Mouse (Mus musculus): ENCODE data around the gene Trp53i11. TPM values are rescaled to one million over a fixed set of nuclear protein-coding genes. Genes with fewer than 3 reads are reported as not detected.

Gene Trp53i11
- total and polyA plus RNA-seq, 2 experiments from 2014 or later: 17.4 to 77.2 TPM

DNA sequence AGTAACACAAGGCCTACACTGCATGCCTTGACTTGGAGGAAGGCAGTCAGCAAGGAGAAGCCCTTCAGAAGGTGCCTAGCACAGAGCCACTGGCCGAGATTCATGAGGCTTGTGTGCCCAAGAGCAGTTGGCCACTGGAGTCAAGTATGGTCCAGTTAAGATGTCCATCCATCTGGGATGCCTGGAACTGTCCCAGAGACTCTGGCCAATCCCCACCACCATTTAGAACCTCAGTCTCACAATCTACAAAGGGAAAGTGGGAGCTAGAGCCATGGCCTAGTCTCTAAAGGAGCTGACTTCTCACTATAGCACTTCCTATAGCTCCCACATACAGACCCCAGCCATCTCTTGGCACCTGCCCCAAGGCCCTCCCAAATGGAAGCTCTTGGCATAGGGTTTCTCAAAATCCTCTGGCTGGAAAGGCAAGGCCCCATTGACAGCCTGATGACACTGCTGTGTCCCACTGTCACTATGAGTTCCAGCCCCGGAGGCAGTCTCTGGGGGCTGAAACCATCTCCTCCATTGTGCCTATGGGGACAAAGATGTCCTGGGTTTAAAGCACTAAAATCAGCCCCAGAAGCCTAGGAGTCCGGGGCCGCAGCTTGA is 11.1 kb upstream of the Trp53i11 start:
- ATAC-seq (ENCODE audit: insufficient read depth, low read depth) (no peak), DNase-seq (ENCODE audit: low spot score) (no peak)
- no peak overlapping the region for H3K9ac ChIP-seq (replicated peaks; ENCODE audit: low read depth, low read length)
- 0 out of 2 replicates have a peak, but pooled peaks cover 4% of the 10 kb centered on the region for H3K4me1 ChIP-seq (ENCODE audit: control insufficient read depth, insufficient read depth)
- H3K4me3 ChIP-seq (ENCODE audit: low read depth, low read length): no peak overlapping the region
- H3K27ac ChIP-seq (ENCODE audit: low read depth): no peak overlapping the region; the same call in 1 of the 2 replicates
- H3K36me3 ChIP-seq (replicated peaks; ENCODE audit: control insufficient read depth, insufficient read depth, low read length): no peaks in the 10 kb centered on the region
- H3K4me2 ChIP-seq (ENCODE audit: low read depth, low read length): no peak overlapping the region
- no peaks in the 10 kb centered on the region for H3K9me3 ChIP-seq (replicated peaks; ENCODE audit: control insufficient read depth, low read length)
- WGBS: 56% methylated on average over 4 of the region's 4 CpGs
- no peak for TF ChIP-seq EP300 (IDR thresholded peaks at IDR 0.05; ENCODE audit: low read depth)
- no peak for TF ChIP-seq CTCF (IDR thresholded peaks at IDR 0.05; ENCODE audit: low read depth)
- peaks cover 38% of the 10 kb centered on the region for H3K27me3 ChIP-seq (ENCODE audit: control insufficient read depth, insufficient read depth, low read length)

DNA sequence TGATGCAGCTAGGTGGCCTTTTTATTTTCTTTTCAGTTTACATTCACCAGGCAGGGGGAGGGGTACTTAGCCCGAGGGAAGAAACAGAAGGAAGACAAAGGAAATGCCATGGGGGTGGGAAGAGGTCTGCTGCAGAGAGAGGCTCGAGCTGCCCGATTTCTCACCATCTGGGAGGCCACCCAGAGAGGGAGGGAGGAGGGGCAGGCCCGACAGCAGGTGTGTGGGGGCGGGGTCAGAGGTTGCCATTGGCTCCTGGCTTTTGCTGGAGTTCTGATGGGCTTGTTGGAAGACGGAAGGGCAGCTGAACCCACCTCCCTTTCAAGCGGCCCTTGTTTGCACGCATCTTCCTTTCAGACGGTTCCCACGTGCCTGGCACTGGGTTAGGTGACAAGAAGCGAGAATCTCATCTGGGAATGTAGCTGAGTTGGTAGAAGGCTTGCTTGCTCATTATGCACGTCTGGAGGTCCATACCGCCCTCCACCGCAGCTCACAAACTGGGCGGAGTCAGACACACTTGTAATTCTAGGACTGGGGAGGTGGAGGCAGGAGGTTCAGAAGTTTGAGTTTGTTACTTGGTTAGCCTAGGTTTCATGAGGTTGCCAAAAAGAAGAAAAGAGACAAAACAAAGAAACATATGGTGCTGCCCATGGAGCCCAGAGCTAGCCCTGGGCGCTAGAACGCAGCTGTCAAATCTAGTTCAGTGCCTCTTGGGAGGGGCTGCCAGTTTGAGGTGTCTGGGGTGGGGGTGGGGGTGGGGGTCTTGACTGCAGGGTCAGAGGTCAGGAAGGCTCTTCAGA is 10.3 kb upstream of the Trp53i11 start:
- H3K27ac ChIP-seq (ENCODE audit: low read depth): no peak overlapping the region; the same call in 1 of the 2 replicates
- H3K4me3 ChIP-seq (ENCODE audit: low read depth, low read length): no peak overlapping the region
- 14% methylated on average over 17 of the region's 17 CpGs for WGBS
- 0 out of 2 replicates have a peak, but pooled peaks cover 4% of the 10 kb centered on the region for H3K4me1 ChIP-seq (ENCODE audit: control insufficient read depth, insufficient read depth)
- DNase-seq (ENCODE audit: low spot score) (no peak), ATAC-seq (ENCODE audit: insufficient read depth, low read depth) (no peak)
- H3K4me2 ChIP-seq (ENCODE audit: low read depth, low read length): no peak overlapping the region
- no peak overlapping the region for H3K9ac ChIP-seq (replicated peaks; ENCODE audit: low read depth, low read length)
- TF ChIP-seq EP300 (IDR thresholded peaks at IDR 0.05; ENCODE audit: low read depth): no peak
- TF ChIP-seq CTCF (IDR thresholded peaks at IDR 0.05; ENCODE audit: low read depth): no peak
- H3K9me3 ChIP-seq (replicated peaks; ENCODE audit: control insufficient read depth, low read length): no peaks in the 10 kb centered on the region
- no peaks in the 10 kb centered on the region for H3K36me3 ChIP-seq (replicated peaks; ENCODE audit: control insufficient read depth, insufficient read depth, low read length)
- peaks cover 43% of the 10 kb centered on the region for H3K27me3 ChIP-seq (ENCODE audit: control insufficient read depth, insufficient read depth, low read length)

DNA sequence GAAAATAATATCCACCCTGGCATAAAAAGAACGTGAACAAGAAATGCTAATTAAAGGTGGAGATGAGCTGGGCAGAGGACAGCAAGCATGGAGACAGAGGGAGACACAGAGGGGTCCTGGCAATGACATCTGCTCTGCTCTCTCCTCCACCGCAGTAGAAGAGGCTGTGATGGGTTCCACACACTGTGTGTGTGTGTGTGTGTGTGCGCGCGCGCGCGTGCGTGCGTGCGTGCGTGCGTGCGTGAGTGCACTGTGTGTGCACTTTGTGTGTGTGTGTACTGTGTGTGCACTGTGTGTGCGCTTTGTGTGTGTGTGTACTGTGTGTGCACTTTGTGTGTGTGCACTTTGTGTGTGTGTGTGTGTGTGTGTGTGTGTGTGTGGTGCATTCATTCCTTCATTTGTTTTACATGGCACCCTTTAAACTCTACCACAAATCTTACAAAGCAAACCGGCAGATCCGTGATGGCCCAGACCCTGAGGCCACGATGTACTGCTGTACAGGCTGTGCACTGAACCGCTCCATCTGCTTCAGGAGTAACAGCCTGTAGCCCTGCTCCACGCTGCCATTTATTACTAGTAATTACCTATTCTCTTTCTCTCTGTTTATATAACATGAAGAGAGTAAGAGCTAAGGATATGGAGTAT is 9.6 kb upstream of the Trp53i11 start:
- Histone ChIP-seq H3K27me3 (ENCODE audit: control insufficient read depth, insufficient read depth, low read length) (peaks cover 45% of the 10 kb centered on the region), H3K4me1 (ENCODE audit: control insufficient read depth, insufficient read depth) (0 out of 2 replicates have a peak, but pooled peaks cover 4% of the 10 kb centered on the region), H3K9me3 (replicated peaks; ENCODE audit: control insufficient read depth, low read length) (no peaks in the 10 kb centered on the region), H3K36me3 (replicated peaks; ENCODE audit: control insufficient read depth, insufficient read depth, low read length) (no peaks in the 10 kb centered on the region), H3K9ac (replicated peaks; ENCODE audit: low read depth, low read length) (no peak overlapping the region), H3K27ac (ENCODE audit: low read depth) (no peak overlapping the region), H3K4me3 (ENCODE audit: low read depth, low read length) (no peak overlapping the region), H3K4me2 (ENCODE audit: low read depth, low read length) (no peak overlapping the region)
- TF ChIP-seq CTCF (IDR thresholded peaks at IDR 0.05; ENCODE audit: low read depth): no peak
- TF ChIP-seq EP300 (IDR thresholded peaks at IDR 0.05; ENCODE audit: low read depth): no peak
- DNase-seq (ENCODE audit: low spot score) (no peak), ATAC-seq (ENCODE audit: insufficient read depth, low read depth) (no peak)
- 82% methylated on average over 20 of the region's 20 CpGs for WGBS

DNA sequence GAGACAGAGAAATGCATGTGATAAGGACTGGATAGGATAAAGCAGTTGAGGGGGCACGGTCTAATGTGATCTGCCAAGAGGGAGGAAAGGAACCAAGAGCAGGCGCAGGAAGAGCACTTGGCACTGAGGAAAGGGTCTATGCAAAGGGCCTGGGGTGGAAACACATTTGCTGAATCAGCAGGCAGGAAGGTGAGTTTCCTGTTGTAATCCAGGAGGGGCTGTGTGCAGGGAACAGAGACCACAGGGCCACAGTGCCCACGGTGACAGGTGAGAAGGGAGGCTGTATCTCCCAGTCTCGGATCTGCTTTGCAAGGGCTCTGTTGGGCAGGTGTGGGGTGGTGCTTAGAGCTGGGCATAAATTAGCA is 9.1 kb upstream of the Trp53i11 start:
- Histone ChIP-seq H3K4me2 (ENCODE audit: low read depth, low read length) (no peak overlapping the region), H3K4me1 (ENCODE audit: control insufficient read depth, insufficient read depth) (0 out of 2 replicates have a peak, but pooled peaks cover 4% of the 10 kb centered on the region)

DNA sequence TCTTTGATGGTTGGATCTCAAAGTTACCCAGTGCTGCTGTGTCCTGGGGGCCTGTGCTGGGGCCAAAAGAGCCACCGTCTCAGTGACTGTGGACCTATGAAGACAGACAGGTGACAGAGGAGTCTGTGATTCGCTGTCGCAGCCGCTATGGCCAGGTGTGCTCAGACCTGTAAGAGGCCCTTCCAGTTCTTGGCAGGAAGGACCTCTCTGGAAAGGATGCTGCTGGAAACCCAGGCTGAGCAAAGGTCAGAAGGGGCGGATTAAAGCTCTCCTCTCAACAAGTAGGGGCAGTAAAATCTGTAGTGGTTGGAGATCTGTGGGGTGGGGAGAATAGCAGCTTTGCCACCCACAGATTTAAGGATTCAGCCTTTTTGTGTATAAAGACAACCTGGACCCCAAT is 7.7 kb upstream of the Trp53i11 start:
- Histone ChIP-seq H3K27me3 (ENCODE audit: control insufficient read depth, insufficient read depth, low read length) (peaks cover 45% of the 10 kb centered on the region), H3K27ac (ENCODE audit: low read depth) (no peak overlapping the region), H3K4me1 (ENCODE audit: control insufficient read depth, insufficient read depth) (0 out of 2 replicates have a peak, but pooled peaks cover 4% of the 10 kb centered on the region), H3K9me3 (replicated peaks; ENCODE audit: control insufficient read depth, low read length) (no peaks in the 10 kb centered on the region), H3K4me3 (ENCODE audit: low read depth, low read length) (no peak overlapping the region), H3K4me2 (ENCODE audit: low read depth, low read length) (no peak overlapping the region), H3K36me3 (replicated peaks; ENCODE audit: control insufficient read depth, insufficient read depth, low read length) (no peaks in the 10 kb centered on the region), H3K9ac (replicated peaks; ENCODE audit: low read depth, low read length) (no peak overlapping the region)
- no peak for ATAC-seq (ENCODE audit: insufficient read depth, low read depth)
- DNase-seq (ENCODE audit: low spot score): no peak
- WGBS: 75% methylated on average over 5 of the region's 5 CpGs
- no peak for TF ChIP-seq CTCF (IDR thresholded peaks at IDR 0.05; ENCODE audit: low read depth)
- TF ChIP-seq EP300 (IDR thresholded peaks at IDR 0.05; ENCODE audit: low read depth): no peak

More for the DNA sequence above, 9.1 kb upstream of the Trp53i11 start:
- no peaks in the 10 kb centered on the region for H3K36me3 ChIP-seq (replicated peaks; ENCODE audit: control insufficient read depth, insufficient read depth, low read length)
- WGBS: 67% methylated on average over 4 of the region's 4 CpGs
- H3K9ac ChIP-seq (replicated peaks; ENCODE audit: low read depth, low read length): no peak overlapping the region
- H3K27ac ChIP-seq (ENCODE audit: low read depth): no peak overlapping the region
- ATAC-seq (ENCODE audit: insufficient read depth, low read depth) (no peak), DNase-seq (ENCODE audit: low spot score) (no peak)
- H3K9me3 ChIP-seq (replicated peaks; ENCODE audit: control insufficient read depth, low read length): no peaks in the 10 kb centered on the region
- H3K4me3 ChIP-seq (ENCODE audit: low read depth, low read length): no peak overlapping the region
- no peak for TF ChIP-seq EP300 (IDR thresholded peaks at IDR 0.05; ENCODE audit: low read depth)
- H3K27me3 ChIP-seq (ENCODE audit: control insufficient read depth, insufficient read depth, low read length): peaks cover 45% of the 10 kb centered on the region

All from heart, postnatal 0 days (tissue).